Mouse (Mus musculus) embryo, embryonic 11.5 days (tissue): Measurements from ENCODE around the gene Vmn2r118.

Experiments
- DNase-seq: peaks from one replicate; pipeline ENCODE4 v3.0.0-alpha.2; 2012; ENCODE audit warnings: low read depth, low spot score

The Vmn2r118 gene

GRCm38 (mm10) chr17:55625092-55625491 is at the start of gene Vmn2r118:
Vmn2r118 (minus strand) TSS chr17:55625192.
- DNase-seq, result no peak

GRCm38 (mm10) chr17:55661099-55661498 is 36.1 kb upstream of the Vmn2r118 start:
- no peak for DNase-seq

- DNase-seq, result no peak
Measured at GRCm38 (mm10) chr17:55590838-55591237, 34.2 kb downstream of the Vmn2r118 start.

GRCm38 (mm10) chr17:55561774-55562173 is 63.2 kb downstream of the Vmn2r118 start:
- no peak for DNase-seq

- DNase-seq, result no peak
Measured at GRCm38 (mm10) chr17:55548476-55548875, 76.5 kb downstream of the Vmn2r118 start.
